Mouse (Mus musculus) liver, embryonic 16.5 days (tissue): ENCODE data around the gene Wdr4. TPM values are rescaled to one million over a fixed set of nuclear protein-coding genes. Genes with fewer than 3 reads are reported as not detected.
A peak's percentile ranks its signal among the peaks of the same experiment; 100 is the strongest.

ENCODE experiments used
- ATAC-seq: fragments of 200-750 bp; cut with Nextera tagmentation; 2 replicates; pipeline ENCODE4 v1.8.0; 2017; ENCODE audit warnings: low read depth, mild to moderate bottlenecking, moderate number of reproducible peaks, moderate library complexity
- H3K27ac ChIP-seq: fragments of 300-500 bp; sonication (generic); 2 replicates; pipeline ENCODE4 v1.5.1; 2014; ENCODE audit warnings: mild to moderate bottlenecking, low read length
- H3K27me3 ChIP-seq: fragments of 300-500 bp; sonication (generic); 2 replicates; pipeline ENCODE4 v1.6.1; 2014; ENCODE audit warnings: low read depth, low read length, mixed read lengths; ENCODE audit not compliant: control insufficient read depth, insufficient read depth
- H3K36me3 ChIP-seq: fragments of 300-500 bp; sonication (generic); 2 replicates; pipeline ENCODE4 v1.6.1; 2014; ENCODE audit warnings: mild to moderate bottlenecking; ENCODE audit not compliant: control insufficient read depth, insufficient read depth
- H3K4me1 ChIP-seq: fragments of 300-500 bp; sonication (generic); 2 replicates; pipeline ENCODE4 v1.6.1; 2014; ENCODE audit warnings: low read depth, low read length, mixed read lengths; ENCODE audit not compliant: control insufficient read depth
- H3K4me2 ChIP-seq: fragments of 300-500 bp; sonication (generic); 2 replicates; pipeline ENCODE4 v1.6.1; 2014; ENCODE audit warnings: low read depth, low read length, mixed read lengths
- H3K4me3 ChIP-seq: fragments of 300-500 bp; sonication (generic); 2 replicates; pipeline ENCODE4 v1.5.1; 2014; ENCODE audit warnings: low read depth, mild to moderate bottlenecking, low read length
- H3K9ac ChIP-seq: fragments of 300-500 bp; sonication (generic); 2 replicates; pipeline ENCODE4 v1.6.1; 2014; ENCODE audit warnings: low read depth, low read length
- H3K9me3 ChIP-seq: fragments of 300-500 bp; sonication (generic); replicated peaks from 2 replicates; pipeline ENCODE4 v1.6.1; 2016; ENCODE audit warnings: low read length; ENCODE audit not compliant: control insufficient read depth
- WGBS: fragments of 180-500 bp; shearing (Covaris S2); extraction: QIAGEN DNeasy Blood & Tissue Kit; methylation state at CpG from one replicate; pipeline ENCODE4 v1.1.7; 2014; ENCODE audit not compliant: insufficient replicate concordance; 5-methylcytosine and 5-hydroxymethylcytosine counted together
- polyA plus RNA-seq: library from polyadenylated mRNA; unstranded; fragments of >200 nt; fragmentation: Nextera tagmentation; extraction: Ambion mirVana; gene quantifications from 2 replicates; pipeline ENCODE4 v1.2.1, GENCODE M21; 2015

Gene Wdr4
- polyA plus RNA-seq, 1 experiment from 2014 or later, result 15.8 TPM

- H3K27ac ChIP-seq, result no peak overlapping the region
- H3K36me3 ChIP-seq, result peaks cover 3% of the 10 kb centered on the region; the same call in 1 of the 2 replicates
- H3K27me3 ChIP-seq, result no peaks in the 10 kb centered on the region
- H3K4me3 ChIP-seq, result no peak overlapping the region
- no peak for ATAC-seq
- H3K4me1 ChIP-seq, result no peaks in the 10 kb centered on the region; the same call in 1 of the 2 replicates
- no peak overlapping the region for H3K4me2 ChIP-seq
- H3K9ac ChIP-seq, result no peak overlapping the region
- H3K9me3 ChIP-seq, result no peaks in the 10 kb centered on the region
Measured at GRCm38 (mm10) chr17:31491355-31491754, 28.4 kb downstream of the Wdr4 start.

DNA sequence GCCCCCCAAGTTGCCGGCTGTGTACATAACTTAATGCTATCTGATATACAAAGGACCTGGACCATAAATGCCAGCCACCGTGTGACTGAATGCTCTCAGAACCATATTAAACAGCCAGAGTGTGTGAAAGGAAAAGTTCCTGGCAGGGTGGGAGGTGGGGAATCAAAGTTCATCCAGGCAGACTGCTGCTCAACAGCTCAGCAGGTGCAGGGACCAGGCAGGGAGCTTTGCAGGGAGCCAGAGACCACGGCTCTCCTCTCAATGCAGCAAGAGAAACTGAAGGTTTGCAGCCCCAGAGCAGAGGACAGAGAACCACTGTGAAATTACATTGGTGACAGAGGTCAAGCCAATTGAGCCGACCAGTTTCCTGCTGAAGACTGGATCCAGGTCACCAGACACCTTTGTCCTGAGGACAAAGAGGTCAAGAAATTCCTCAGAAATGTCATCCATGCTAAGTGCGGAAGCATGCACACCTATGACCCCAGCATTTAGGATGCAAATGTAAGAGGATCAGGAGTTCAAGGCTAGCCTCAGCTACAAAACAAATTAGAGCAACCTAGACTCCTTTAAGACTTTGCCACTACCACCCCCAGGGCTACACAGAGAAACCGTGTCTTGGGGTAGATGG is 32.2 kb downstream of the Wdr4 start:
- H3K4me2 ChIP-seq, result no peak overlapping the region
- no peaks in the 10 kb centered on the region for H3K27me3 ChIP-seq
- H3K36me3 ChIP-seq, result no peaks in the 10 kb centered on the region
- no peak overlapping the region for H3K4me3 ChIP-seq
- WGBS, result 38% methylated on average over 6 of the region's 6 CpGs
- H3K9me3 ChIP-seq, result no peaks in the 10 kb centered on the region
- H3K4me1 ChIP-seq, result no peaks in the 10 kb centered on the region; the same call in 1 of the 2 replicates
- no peak overlapping the region for H3K9ac ChIP-seq
- H3K27ac ChIP-seq, result no peak overlapping the region
- no peak for ATAC-seq

- Histone ChIP-seq H3K4me1 (no peaks in the 10 kb centered on the region; the same call in 1 of the 2 replicates), H3K27me3 (no peaks in the 10 kb centered on the region), H3K27ac (no peak overlapping the region), H3K9me3 (no peaks in the 10 kb centered on the region), H3K4me3 (no peak overlapping the region), H3K36me3 (no peaks in the 10 kb centered on the region), H3K4me2 (no peak overlapping the region), H3K9ac (no peak overlapping the region)
- ATAC-seq, result no peak
- WGBS, result 67% methylated on average over 10 of the region's 10 CpGs
Measured at GRCm38 (mm10) chr17:31486616-31487198, 33.1 kb downstream of the Wdr4 start.

DNA sequence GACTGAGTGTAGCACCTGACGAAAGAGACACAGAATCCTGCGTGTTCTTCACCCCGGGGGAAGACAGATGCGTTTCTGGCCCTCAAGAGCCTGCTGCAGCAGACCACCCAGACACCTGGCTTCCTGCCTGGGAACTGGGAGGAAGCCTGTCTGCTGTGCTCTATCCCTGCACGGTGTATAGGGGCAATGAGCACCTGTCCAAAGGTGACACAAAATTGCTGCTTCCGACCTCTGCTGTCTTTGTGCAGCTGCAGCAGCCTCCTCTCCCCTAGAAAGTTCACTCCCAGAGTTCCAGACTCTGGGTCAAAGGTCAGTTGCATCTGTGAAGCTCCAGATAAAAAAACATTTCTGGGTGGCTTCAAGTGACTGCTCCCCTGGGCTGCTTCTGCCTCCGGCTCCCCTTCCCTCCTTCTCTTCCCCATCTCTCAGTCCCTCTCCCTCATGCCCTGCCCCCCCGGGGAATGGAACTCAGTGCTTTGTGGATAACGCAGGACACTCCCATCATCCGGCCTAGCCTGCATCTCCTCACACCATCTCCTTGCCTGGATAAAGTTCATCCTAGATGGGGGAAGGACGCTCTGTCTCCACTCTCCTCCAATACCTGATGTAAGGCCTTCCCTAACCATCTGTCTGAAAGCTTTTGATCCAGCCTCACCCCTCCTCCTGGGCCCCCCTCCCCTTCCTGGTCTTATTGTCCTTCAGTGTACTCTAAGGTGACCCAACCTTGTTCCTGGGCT is 40.5 kb downstream of the Wdr4 start:
- Histone ChIP-seq H3K27ac (no peak overlapping the region), H3K27me3 (no peaks in the 10 kb centered on the region), H3K9me3 (no peaks in the 10 kb centered on the region), H3K4me1 (peaks cover 3% of the 10 kb centered on the region; the same call in 1 of the 2 replicates), H3K4me3 (no peak overlapping the region), H3K9ac (no peak overlapping the region), H3K4me2 (no peak overlapping the region), H3K36me3 (no peaks in the 10 kb centered on the region)
- 52% methylated on average over 11 of the region's 11 CpGs for WGBS
- 0 out of 2 replicates have a peak, but pooled peaks have one; percentile 32 for ATAC-seq

- peaks cover 3% of the 10 kb centered on the region; the same call in 1 of the 2 replicates for H3K4me1 ChIP-seq
- H3K9ac ChIP-seq, result no peak overlapping the region
- ATAC-seq, result no peak
- no peaks in the 10 kb centered on the region for H3K9me3 ChIP-seq
- H3K4me3 ChIP-seq, result no peak overlapping the region
- H3K27me3 ChIP-seq, result no peaks in the 10 kb centered on the region
- WGBS, result 62% methylated on average over 7 of the region's 7 CpGs
- H3K27ac ChIP-seq, result no peak overlapping the region
- H3K36me3 ChIP-seq, result no peaks in the 10 kb centered on the region
- no peak overlapping the region for H3K4me2 ChIP-seq
Measured at GRCm38 (mm10) chr17:31478606-31479005, 41.2 kb downstream of the Wdr4 start.

DNA sequence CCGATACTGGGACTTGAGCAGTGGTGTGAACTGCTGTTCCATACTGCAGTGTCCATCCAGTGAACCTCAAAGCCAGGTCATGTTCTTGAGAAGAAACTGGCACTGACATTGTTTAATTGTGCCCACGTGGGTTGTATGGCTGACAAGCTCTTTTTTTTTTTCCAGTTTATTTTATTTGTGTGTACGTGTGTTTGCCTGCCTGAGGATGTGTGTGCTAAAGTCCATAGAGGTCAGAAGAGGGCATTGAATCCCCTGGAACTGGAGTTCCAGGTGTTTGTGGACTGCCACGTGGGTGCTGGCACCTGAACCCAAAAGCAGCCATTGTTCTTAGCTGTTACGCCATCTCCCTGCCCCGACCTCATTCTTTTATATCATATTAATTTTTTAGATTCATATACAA is 45.4 kb downstream of the Wdr4 start:
- Histone ChIP-seq H3K9ac (no peak overlapping the region), H3K4me1 (peaks cover 3% of the 10 kb centered on the region; the same call in 1 of the 2 replicates), H3K27me3 (no peaks in the 10 kb centered on the region), H3K27ac (no peak overlapping the region), H3K4me3 (no peak overlapping the region), H3K36me3 (no peaks in the 10 kb centered on the region), H3K9me3 (no peaks in the 10 kb centered on the region), H3K4me2 (no peak overlapping the region)
- peak; percentile 45; the same call in 1 of the 2 replicates for ATAC-seq
- 54% methylated on average over 6 of the region's 6 CpGs for WGBS

- 65% methylated on average over 5 of the region's 5 CpGs for WGBS
- Histone ChIP-seq H3K9ac (no peak overlapping the region), H3K4me1 (no peaks in the 10 kb centered on the region), H3K4me2 (no peak overlapping the region), H3K4me3 (no peak overlapping the region), H3K9me3 (no peaks in the 10 kb centered on the region), H3K36me3 (no peaks in the 10 kb centered on the region; the same call in 1 of the 2 replicates), H3K27ac (no peak overlapping the region), H3K27me3 (no peaks in the 10 kb centered on the region)
- ATAC-seq, result no peak
Measured at GRCm38 (mm10) chr17:31470766-31471418, 48.9 kb downstream of the Wdr4 start.

DNA sequence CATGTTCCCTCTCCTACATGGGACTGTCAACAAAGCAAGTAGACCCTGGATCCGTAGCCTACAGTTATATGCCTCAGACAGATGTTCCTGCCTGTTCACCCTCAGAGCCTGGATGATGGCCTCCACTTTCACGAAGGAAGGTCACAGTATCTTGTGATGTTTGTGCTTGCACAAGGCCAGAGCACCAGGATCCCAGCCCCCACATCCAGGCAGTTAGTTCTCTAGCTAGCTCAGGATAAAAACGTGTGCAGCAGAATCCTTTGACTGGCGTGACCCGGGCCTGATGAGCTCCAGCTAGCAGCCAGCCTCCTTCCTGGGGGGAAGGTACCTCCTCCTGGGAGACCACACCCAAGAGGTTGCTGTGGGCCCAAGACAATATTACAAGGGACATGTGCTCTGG is 51.3 kb downstream of the Wdr4 start:
- Histone ChIP-seq H3K4me3 (no peak overlapping the region), H3K27me3 (no peaks in the 10 kb centered on the region), H3K27ac (no peak overlapping the region), H3K36me3 (no peaks in the 10 kb centered on the region; the same call in 1 of the 2 replicates), H3K9ac (no peak overlapping the region), H3K4me1 (no peaks in the 10 kb centered on the region), H3K9me3 (no peaks in the 10 kb centered on the region), H3K4me2 (no peak overlapping the region)
- WGBS, result 38% methylated on average over 5 of the region's 5 CpGs
- ATAC-seq, result no peak
